Mouse (Mus musculus): ENCODE data around the gene Slc7a14. TPM values are rescaled to one million over a fixed set of nuclear protein-coding genes. Genes with fewer than 3 reads are reported as not detected.
A peak's percentile ranks its signal among the peaks of the same experiment; 100 is the strongest.

The Slc7a14 gene
- total RNA-seq, 2 experiments from 2014 or later, result 0.10 to 0.14 TPM

DNA sequence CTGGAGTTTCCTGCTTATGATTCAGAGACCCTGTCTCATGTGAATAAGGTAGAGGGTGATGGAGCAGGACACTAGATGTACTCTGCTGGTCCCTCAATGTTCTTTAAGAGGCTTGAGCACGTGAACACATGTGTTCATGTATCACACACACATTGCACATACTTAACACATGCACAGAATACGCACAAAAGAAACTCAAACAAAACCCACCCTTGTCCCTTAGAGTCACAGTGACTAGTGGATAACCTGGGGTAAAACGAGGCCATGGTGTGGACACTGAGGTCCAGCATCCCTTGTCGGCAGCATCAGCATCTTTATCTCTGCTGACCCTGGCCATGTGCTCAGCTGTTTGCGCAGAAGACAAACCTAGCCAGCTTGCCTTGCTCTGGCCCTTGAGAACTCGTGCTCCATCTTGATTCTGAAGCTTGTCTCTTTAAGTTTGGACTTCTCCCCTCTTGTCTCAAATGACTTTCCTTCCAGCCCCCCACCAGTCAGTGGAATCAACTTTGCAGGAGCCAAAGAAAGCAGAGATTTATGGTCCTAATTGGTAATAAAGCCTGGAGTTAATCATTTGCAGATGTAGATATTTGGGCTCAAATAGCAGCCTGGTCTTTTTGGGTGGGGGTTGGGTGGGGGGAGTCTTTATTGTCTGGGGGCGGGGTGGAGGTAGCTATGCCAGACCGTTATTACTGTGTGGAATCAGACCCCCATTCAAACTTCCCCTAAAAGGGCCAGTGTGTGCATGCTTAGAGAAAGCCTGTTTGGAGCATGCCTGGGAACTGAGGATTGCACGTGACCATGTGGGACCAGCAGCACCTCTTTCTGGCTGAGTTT is 97.8 kb downstream of the Slc7a14 start:
- intact Hi-C loops (cut with DNase I), result no loop called here
- no peak for DNase-seq

DNA sequence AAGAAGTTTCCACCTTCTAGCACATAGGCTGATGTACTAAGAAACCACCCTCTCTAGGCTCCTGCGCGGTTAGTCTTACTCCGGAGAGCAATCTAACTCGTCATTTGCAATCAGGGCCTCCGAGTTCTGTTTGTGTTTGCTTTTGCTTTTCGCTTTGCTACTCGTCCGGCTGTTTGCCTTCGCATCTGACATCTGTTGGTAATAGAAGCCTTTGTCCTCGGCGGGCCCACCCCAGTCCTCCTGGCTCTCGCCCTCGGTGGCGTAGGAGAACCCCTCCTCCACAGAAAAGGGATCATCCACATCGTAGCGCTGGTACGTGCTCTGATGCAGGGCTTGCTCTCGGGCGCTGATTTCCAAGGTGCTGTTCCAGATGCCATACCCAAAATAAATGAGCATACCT is 101.2 kb downstream of the Slc7a14 start:
- DNase-seq, result peak in 1 of 2 experiments; percentile 10
- intact Hi-C loops (cut with DNase I), result no loop called here

DNA sequence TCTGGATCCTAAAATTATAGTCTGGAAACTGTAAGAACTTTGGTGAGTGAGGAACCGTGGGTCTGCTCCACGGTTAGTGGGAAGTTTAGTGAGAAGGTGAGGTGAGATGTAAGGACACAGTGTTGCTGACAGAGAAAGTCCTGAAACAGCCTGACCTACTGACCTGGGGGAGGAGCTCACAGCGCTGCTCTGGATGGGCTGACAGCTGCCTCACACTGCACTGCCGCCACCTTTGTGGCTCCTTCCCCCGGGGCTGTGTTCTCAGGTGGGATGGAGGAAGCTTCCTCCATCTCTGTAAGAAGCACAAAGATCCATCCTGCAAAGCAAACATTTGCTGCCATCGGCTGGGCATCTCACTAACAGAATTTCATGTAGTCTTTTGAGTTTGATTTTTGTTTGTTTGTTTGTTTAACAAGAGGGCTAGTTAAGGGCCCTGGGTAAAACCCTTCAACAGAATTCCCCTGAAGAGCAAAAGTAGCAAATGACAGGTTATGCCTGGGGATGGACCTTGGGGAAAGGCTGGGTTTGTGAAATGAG is 101.7 kb downstream of the Slc7a14 start:
- DNase-seq, result no peak
- intact Hi-C loops (cut with DNase I), result no loop called here

DNA sequence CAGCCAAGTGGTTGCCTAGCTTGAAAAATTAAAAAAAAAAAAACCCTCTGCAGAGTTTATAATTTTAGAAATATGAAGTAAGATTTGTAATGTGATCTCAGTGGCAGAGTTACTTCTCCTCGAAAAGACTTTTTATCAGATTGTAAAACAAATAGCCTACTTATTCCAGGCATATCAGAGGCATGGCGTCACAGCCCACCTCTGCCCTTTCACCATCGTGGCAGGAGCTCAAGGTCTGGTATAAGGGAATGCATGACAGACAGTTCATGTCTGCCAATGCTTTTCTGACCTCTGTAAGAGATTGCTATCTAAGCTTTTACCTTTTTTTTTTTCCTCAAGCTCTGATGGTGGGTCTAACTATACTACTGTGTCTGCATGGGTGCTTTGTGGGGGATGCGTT is 102.1 kb downstream of the Slc7a14 start:
- DNase-seq, result no peak
- intact Hi-C loops (cut with DNase I), result no loop called here

DNA sequence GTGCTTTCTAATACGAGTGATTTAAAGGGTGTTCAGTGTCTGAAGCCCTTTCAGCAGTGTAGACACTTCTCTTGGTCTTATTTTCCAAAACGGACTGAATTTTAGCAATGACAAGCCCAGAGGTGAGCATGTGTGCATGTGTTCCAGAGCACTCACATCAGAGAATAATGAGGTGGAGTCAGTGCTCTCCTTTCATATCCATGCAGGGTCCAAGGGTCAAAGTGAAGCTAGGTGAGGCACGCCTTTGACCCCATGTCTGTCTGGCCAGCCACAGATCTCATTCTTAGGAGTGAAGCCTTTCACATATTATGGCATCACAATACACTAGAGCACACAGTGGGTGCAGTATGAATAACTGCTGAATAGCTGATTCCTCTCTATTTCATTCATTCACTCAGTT is 105.0 kb downstream of the Slc7a14 start:
- DNase-seq, result no peak
- intact Hi-C loops (cut with DNase I), result no loop called here

DNA sequence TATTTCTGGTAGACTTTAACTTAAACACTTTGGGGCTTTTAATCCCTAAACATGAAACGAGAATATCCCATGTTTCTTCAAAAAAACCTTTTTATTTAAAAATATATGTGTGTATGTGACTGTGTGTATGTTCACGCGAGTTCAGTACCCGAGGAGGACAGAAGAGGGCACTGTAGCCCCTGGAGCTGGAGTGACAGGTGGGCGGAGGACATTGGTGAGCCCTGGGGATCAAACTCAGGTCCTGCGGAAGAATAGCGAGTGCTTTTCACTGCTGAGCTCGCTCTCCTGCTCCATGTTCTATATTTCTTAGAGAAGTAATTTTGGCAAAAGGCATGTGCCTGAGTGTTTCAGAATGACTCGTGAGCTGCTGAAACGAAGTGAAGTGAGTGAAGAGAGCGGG is 106.2 kb downstream of the Slc7a14 start:
- DNase-seq, result no peak
- intact Hi-C loops (cut with DNase I), result no loop called here

DNA sequence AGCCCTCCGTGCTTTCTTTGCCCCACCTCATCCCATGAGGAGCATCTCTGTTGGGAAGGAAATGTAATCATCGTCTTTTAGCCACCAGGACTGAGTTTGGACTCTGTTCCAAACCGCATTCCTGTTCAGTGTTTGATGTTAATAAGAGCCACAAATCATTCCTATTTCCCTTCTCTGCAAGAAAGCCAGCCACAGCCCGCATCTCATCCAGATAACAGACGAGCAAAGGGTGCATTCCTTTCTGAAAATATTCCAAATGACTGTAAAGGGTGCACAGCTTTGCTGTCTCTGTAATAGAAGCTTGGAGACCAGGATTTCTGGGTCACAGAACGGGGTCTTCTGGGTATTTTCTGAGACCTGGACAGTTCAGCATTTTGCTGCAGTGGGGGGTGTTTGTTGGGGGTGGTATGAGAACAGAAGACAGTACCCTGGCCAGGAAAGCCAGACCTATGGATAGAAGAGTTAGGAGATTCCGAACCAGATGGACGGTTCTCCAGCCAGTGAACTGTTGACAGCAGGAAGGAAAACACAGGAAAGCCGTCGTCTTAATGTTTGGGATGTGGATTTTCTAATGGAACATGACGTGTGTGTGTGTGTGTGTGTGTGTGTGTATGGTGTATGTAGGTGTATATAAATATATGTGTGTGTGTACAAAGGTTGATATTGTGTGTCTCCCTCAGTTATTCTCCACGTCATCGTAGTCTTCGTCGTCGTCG is 110.9 kb downstream of the Slc7a14 start:
- DNase-seq, result no peak
- intact Hi-C loops (cut with DNase I), result no loop called here

DNA sequence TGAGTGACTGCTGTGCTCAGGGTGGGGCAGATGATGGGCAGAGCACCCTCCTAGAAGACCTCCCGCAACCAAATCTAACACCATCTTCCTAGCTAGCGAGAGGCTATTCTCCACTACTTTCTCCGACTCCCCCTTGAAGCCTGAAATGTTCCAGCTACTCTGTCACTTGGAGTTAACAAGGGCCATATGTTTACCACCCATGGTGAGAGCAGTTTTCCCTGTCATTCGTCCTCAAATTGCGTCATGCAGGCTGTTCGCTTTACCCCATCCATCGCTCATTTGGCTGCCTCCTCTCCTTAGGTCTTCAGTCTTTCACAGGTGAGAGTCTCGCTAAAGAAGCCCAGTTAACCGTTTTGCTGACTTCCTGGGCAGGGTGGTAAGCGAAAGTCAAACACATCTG is 118.8 kb downstream of the Slc7a14 start:
- intact Hi-C loops (cut with DNase I), result no loop called here
- DNase-seq, result no peak

DNA sequence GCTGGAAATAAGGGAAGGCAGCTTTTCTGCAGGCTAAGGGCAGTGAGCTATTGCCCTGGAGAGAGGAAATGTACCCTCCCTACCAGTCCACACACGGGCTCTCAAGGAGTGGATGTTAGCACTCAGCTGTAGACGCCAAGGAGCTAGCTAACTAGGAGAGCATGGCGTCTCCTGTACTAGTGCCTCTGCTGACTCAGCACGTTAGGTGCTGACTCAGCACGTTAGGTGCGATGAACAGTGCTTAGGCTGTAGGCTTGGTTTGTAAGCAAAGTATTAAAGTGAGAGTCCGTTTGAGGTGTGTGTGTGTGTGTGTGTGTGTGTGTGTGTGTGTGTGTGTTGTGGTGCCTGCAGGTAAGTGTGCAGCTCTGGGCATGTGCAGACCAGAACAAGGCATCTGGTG is 119.8 kb downstream of the Slc7a14 start:
- no peak for DNase-seq
- intact Hi-C loops (cut with DNase I), result no loop called here

DNA sequence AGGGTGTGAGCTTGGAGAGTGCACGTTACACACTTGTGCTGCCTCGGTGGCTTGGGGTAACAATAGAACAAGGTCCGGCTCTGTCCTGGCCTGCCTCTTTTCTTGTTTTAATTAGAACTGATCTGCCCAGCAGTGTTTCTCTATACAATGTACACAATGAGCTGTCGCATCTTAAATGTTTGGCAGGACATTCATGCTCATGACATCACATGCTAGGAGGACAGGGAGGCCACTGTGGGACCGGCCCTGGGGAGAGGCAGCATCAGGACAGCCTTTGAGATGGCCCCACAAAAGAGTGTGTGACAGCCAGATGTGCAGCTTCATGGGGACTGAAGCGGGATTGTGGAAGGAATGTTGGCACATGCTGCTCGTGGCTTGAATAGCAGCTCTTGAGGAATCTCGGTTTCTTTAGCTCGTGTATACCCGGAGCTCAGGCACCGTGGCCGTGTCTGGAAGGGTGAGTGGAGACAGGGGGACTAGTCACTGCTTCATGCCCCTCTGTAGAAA is 143.8 kb downstream of the Slc7a14 start:
- intact Hi-C loops (cut with DNase I), result no loop called here

DNA sequence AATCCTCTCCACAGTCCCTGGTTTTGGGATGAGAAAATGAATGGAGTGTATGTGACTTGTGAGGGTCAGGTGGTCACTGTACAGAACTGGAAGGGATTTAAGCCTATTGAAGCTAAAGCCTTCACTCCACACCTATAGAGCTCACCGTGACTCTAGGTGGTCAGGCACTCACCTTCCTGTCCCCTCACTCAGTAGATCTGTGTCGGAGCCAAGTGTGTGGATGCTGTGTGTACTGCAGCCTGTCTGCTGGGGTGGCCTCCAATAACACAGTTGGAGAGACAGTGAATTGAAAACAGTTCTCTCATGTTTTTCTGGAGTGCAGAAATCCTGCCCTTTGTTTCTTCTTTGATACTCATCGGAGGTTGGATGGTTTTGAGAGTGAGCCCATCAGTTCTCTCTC is 144.4 kb downstream of the Slc7a14 start:
- no peak for DNase-seq
- intact Hi-C loops (cut with DNase I), result no loop called here

More for the DNA sequence above, 143.8 kb downstream of the Slc7a14 start:
- DNase-seq, result peak; percentile 20 to 37

DNA sequence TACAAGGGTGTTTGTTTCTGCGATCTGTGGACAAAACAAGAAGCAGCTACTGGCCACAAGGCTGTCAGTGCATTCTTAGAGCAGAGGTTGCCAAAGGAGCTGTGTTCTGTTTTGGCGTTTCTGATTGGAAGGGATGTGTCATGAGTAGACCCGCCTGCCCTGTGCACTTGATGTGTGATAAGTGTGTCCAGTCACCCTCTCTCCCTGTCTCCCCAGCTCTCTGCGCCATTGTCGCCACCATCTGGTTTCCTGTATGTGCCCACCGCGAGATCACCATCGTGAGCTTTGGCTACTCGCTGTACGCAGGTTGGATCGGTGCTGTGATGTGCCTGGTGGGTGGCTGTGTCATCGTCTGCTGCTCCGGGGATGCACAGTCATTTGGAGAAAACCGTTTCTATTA is 147.3 kb downstream of the Slc7a14 start:
- DNase-seq, result no peak
- intact Hi-C loops (cut with DNase I), result no loop called here

DNA sequence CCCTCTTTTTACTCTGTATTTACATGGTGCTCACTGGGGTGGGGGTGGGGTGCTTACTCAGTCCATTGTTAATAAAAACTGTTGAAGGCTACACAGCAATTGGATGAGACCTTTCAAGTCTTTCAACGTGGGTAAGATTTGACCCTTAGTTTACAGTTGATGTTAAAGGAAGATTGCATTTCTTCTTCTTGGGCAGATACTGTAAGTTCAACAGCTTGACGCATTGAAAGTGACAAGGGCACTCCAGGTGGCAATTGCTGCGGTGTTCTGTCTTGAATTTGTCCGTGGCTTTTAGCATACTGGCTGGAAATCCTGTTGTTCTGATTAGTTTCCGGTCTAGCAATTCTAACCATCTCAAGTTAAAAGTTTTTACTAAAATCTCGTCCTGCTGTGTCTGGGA is 148.8 kb downstream of the Slc7a14 start:
- intact Hi-C loops (cut with DNase I), result no loop called here

DNA sequence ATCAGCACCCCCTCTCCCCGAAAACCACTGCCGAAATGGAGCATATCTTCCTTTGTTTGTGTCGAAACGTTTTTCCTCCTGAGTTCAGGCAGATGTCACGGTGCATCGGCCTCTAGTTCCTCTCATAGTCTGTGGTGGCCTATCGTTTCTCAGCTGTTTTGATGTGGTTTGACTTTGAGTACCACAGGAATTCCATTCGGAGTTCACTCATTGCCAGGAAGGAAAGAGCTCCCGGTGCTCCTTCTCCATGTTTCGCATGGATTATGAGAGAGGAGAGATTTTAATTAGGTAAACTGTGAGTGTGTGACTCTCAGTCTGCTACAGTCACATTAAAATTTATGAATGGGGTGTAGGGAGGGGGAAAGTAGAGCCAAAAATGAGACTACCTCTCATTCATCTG is 150.1 kb downstream of the Slc7a14 start:
- no peak for DNase-seq
- intact Hi-C loops (cut with DNase I), result no loop called here

More for the DNA sequence above, 148.8 kb downstream of the Slc7a14 start:
- DNase-seq, result no peak

DNA sequence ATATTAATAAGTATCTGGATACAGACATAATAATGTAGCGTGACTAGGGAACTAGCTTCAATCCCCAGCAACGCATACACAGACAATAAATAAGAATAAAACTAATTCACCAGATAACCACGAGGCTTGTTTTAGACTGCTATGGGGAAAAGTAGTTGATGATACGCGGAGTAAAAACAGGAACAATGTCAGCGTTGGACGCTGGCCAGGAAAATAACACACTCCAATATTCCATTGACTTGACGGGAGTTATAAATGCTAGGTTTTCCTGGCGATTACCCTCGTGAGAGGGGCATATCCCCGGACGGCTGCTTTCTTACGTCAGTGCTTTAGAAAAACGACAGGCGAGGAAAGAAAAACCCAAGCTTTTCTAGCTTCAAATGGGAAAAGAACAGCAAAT is 152.4 kb downstream of the Slc7a14 start:
- intact Hi-C loops (cut with DNase I), result no loop called here
- peak in 1 of 2 experiments; percentile 22 for DNase-seq

DNA sequence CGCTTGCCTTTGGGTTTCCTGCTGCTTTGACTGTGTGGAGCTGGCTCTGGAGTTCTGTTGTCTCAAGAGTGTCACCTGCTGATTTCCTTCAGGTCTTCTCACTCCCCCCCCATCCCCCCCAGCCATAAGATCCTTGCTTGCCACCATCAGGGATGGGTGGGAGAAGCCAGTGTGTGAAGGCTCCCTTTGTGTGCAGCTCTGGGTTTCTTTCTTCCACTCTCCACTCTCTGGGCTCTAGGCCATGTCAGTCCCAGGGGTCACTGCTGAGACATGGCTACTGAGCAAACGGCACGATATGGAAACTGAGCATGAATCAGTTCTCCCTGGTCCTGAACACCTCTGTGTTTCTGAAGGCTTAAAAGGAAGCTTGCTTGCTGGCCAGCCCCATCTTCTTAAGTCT is 154.1 kb downstream of the Slc7a14 start:
- intact Hi-C loops (cut with DNase I), result no loop called here
- DNase-seq, result peak; percentile 25 to 26

Other genes starting within 250 kb of the Slc7a14 start
- 10 to 100 TPM; 25.9 to 26.9 TPM for gene Skil, start 215.3 kb downstream of the Slc7a14 start, total RNA-seq (2021)
- 1 to 10 TPM; 2.1 to 2.2 TPM for gene Cldn11, start 160.5 kb downstream of the Slc7a14 start, total RNA-seq (2021)

Data from heart, postnatal 10 days (tissue).